Mouse (Mus musculus): ENCODE measurements around the gene Adgrf1.

DNA sequence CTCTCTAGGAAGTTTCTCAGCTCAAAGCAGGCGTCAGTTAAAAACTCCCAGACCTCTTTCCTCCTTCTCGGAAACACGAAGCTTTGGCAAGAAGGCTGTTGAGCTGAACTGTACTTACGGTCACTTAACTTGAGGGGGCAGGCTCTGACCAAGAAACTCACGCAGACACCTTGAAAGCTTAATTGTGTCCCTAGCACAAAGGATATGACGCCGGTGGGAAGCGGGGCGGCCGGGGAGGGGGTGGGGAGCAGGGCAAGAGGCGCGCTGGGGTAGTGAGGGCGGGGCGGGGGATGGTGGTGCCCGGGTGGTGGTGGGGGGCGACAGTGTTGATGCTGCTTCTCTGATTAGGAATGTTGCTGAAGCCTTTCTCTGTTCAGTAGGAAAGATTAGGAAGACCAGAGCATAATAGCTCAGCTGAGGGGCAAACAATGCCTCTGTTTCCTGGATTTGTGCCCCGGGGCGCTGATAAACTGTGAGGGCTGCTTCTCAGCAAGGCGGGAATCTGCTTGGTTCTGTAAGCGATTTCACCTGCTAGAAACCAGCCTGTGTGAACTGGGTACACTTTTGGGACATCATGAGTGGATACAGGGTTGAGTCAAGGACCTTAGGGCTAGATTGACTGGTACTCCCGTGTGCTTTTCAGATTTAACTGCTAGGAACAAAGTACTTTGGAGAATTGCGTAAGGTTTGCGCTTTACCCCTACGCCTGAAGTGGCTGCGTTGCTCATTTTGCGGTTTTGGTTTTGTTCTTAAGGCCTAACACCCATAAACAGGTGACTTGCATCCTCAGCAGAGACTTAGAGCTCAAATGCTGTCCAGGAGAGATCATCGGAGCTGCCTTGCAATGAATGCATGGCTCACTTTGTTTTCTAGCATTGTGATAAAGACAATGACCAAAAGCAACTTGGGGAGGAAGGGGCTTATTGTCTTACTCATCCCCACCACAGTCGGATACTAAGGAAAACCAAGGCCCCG is 56.9 kb downstream of the Adgrf1 start:
- TF ChIP-seq POLR2A (IDR thresholded peaks at IDR 0.05; ENCODE audit: insufficient read length, low read depth) = no peak
- no peak for TF ChIP-seq MAX (IDR thresholded peaks at IDR 0.05; ENCODE audit: low read depth)

Measured in myocyte (in vitro differentiated cells).